Mouse (Mus musculus) adrenal gland, adult (tissue): Measurements from ENCODE around the gene Kif24.

Experiments
- DNase-seq, 2 experiments: peaks; one replicate each; pipeline ENCODE4 v3.0.0; 2022 to 2023; ENCODE audit warnings: low spot score in 1 of 2; ENCODE audit not compliant: inconsistent age in 2 of 2

Kif24 gene

GRCm38 (mm10) chr4:41353265-41353664, 111.4 kb downstream of the Kif24 start:
- peak in 1 of 2 experiments; percentile 40 for DNase-seq

GRCm38 (mm10) chr4:41352758-41353157, 111.9 kb downstream of the Kif24 start:
- no peak for DNase-seq

GRCm38 (mm10) chr4:41349199-41349591, 115.5 kb downstream of the Kif24 start:
- no peak for DNase-seq

GRCm38 (mm10) chr4:41348584-41349198, 116.0 kb downstream of the Kif24 start, which contains the start of gene Ubap1:
Ubap1 (plus strand) TSS chr4:41348996.
- peak; percentile 95 to 98 for DNase-seq

- peak in 1 of 2 experiments; percentile 15 for DNase-seq
These were observed 116.8 kb downstream of the Kif24 start for GRCm38 (mm10) chr4:41347839-41348238.

- DNase-seq: no peak
These were observed 118.7 kb downstream of the Kif24 start for GRCm38 (mm10) chr4:41346011-41346410.

- no peak for DNase-seq
These were observed 123.7 kb downstream of the Kif24 start for GRCm38 (mm10) chr4:41340912-41341550.
